Mouse (Mus musculus) gastrocnemius, adult 8-10 months (tissue): ENCODE data around the gene Gm4707. TPM values are rescaled to one million over a fixed set of nuclear protein-coding genes. Genes with fewer than 3 reads are reported as not detected.
"Not testable (repeated sequence)": the region's sequence is repeated elsewhere in the genome, so short reads cannot be mapped to it uniquely, and the experiment has no call there.

Experiments used
- DNase-seq, 2 experiments: peaks; one replicate each; pipeline ENCODE4 v3.0.0; 2022; ENCODE audit warnings: low spot score in 2 of 2
- total RNA-seq, 4 experiments: library from RNA; stranded (reverse); gene quantifications; 2 replicates each; pipeline ENCODE4 v1.2.4; 2022

Gm4707 gene
- 1 to 10 TPM in 1 of 4 experiments, under 1 TPM in 2, not detected in 1; 0.27 to 1.2 (median 0.86) TPM for total RNA-seq

- DNase-seq: no peak
Observed at GRCm38 (mm10) chr17:71459818-71460217, at the start of gene Gm4707. Gene Gm4707, minus strand, starts transcription at chr17:71459918.

DNA sequence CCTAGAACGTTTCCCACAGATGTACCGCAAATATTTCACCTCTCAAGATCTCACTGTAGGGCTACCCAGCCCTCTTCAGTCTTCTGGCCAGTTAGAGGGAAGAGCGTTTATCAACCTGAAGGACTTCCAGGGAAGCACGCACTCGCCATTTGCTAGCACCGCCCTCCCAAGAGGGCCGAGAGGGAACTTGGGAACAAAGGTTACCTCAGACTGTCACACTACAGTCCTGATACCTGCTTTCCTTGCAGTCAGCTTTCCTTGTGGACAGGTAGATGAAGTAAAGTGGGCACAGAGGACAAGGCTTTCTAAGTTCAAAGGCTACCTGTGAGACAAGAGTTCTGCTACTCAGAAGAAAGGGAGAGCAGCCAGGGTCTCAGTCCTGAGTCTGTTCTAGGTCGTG, 47.1 kb upstream of the Gm4707 start:
- no peak for DNase-seq

DNA sequence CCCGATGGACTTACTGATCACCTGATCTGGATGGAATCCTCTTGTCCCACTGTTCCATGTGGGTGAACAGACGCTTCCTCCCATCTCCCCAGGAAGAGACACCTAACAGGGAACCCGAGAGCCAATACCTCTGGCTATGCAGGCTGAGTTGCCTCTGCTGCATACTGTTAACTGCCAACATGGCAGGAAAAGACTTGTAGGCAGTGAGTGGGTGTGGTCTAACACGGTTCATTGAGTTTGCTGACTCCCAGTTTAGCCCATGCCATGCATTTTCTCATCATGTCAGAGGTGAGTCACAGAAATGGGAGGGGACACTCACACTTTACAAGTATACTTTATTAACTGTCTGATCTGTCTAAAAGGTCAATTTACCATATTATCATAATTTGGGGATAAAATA, 36.1 kb upstream of the Gm4707 start:
- no peak for DNase-seq

DNA sequence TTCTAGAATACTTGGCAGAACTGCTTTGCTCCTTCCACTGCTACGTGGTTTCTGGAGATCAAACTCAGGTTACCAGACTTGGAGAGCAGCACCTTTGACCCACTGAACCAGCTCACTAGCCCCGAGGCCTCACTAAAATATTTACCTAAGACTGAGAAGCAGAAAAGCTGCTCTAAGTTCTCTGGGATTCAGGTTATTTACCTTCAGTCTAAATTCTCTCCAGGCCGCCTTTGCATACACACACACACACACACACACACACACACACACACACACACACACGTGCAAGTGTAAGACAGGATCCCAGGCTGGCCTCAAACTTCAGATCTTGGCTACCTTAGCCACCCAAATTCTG, 31.6 kb upstream of the Gm4707 start:
- DNase-seq: no peak

DNA sequence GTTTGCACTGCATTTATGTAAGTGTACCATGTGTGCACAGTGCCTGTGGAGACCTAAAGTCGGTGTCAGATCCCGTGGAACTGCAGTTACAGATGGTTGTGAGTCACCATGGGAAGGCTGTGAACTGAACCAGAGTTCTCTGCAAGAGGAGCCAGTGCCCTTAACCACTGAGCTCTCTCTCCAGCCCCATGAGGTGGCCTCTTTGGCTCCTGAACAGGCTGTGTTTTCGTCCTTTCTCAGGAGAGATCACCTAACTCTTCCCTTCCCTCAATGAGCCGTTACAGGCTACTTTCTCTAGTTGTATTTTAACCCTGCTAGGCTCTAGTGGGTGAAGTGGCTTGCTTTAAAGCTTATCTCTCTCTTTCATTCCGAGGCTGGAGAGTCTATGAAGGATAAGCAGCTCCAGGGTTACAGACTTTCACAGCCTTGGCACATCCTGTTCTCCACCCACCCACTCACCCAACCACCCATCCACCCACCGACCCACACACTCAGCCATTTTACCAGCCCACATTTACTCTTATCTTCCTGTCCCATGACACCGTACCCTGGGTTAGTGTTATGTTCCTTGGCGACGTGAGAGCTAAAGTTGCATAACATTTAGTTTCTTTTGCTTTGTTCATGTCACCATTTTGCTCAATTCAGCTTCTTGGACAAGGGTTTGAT, 31.1 kb upstream of the Gm4707 start:
- DNase-seq: no peak

DNA sequence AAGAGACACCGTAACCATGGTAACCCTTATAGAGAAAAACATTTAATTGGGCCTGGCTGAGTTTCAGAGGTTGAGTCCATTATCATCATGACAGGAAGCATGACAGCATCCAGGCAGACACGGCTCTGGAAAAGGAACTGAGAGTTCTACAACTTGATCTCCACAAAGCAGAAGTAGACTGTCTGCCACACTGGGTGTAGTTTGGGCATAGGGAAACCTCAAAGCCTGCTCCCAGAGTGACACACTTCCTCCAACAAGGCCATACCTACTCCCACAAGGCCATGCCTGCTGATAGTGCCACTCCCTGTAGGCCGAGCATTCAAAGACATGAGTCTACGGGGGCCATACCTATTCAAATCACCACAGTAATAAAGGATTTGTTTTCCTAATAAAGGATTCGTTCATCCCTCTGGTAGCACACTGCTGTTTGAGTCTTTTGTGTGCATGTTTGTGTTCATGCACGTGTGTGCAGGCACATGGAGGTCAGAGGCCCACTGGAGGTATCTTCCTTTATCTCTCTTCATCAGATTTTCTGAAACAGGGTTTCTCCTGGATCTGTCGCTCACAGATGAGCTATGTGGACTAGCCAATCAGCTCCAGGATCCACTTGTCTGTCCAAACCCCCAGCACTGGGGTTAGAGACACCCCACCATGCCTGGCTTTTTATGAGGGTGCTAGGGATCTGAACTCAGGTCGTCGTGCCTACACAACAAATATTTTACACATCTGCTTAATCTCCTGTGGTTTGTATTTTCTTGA, 30.2 kb upstream of the Gm4707 start:
- no peak for DNase-seq

DNA sequence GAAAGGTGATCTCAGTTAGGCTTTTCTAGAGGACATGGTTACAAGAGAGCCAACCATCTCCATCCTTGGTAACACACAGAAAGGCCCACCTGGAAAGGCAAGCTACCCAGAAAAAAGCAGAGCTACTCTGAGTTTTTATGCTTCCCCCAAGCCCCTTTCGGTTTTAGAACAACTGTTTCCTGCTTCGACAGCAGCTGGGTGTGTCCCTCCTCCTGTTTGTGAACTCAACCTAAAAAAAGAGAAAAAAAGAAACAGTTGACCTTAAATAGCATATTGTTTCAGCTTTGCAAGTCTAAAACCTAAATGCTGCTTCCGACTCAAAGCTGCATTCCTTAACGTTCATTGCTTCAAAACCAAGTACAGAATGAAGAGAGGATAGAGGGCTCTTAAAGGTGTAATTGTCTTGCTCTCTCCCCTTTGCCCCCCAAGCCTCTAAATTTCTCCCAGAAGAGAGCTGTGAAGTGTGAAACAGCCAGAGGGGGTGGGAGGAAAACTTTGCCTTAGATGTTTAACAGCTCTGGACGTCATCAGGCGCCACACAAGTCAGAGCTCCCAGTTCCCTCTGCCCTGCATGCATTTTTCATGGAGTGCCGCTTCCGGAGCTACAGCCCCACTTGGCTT, 26.6 kb upstream of the Gm4707 start:
- no peak for DNase-seq

GRCm38 (mm10) chr17:71485791-71486230, 26.1 kb upstream of the Gm4707 start:
- DNase-seq: no peak

DNA sequence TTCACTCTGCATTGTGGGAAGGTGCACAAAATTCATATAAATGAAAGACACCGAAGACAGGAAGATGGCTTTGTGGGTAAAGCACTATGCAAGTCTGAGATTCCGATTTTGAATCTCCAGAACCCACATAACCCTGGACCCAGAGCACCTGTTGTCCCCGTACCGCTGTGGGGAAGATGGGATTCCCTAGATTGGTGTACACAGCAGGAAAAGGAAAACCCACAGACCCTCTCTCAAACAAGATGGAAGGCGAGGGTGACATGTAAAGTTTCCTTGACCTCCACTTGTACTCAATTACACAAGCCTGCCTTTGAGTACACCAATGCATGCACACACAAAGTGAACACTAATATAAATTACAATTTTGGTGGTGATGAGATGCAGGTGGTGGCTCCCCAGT, 25.0 kb upstream of the Gm4707 start:
- no peak for DNase-seq

GRCm38 (mm10) chr17:71483418-71484060, 23.8 kb upstream of the Gm4707 start:
- no peak for DNase-seq

- DNase-seq: no peak
Observed at GRCm38 (mm10) chr17:71479381-71479901, 19.7 kb upstream of the Gm4707 start.

DNA sequence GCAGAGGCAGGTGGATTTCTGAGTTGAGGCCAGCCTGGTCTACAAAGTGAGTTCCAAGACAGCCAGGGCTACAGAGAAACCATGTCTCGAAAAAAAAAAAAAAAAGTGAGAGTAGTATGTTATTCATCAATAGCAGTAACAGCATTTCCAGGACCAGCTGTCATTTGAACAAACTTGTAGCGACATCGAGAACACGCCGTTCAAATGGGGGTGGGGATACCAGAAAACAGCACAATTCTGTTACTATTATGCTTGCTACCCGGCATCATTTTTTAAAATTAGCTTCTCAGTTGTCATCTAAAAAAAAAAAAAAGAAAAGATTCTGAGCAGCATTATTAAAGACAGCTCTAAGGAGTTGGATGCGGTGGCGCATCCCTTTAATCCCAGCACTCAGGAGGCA, 17.8 kb upstream of the Gm4707 start:
- no peak for DNase-seq

- DNase-seq: no peak
Observed at GRCm38 (mm10) chr17:71476346-71477020, 16.8 kb upstream of the Gm4707 start.

GRCm38 (mm10) chr17:71475705-71476089, 16.0 kb upstream of the Gm4707 start:
- DNase-seq: peak; percentile 39 to 41

DNA sequence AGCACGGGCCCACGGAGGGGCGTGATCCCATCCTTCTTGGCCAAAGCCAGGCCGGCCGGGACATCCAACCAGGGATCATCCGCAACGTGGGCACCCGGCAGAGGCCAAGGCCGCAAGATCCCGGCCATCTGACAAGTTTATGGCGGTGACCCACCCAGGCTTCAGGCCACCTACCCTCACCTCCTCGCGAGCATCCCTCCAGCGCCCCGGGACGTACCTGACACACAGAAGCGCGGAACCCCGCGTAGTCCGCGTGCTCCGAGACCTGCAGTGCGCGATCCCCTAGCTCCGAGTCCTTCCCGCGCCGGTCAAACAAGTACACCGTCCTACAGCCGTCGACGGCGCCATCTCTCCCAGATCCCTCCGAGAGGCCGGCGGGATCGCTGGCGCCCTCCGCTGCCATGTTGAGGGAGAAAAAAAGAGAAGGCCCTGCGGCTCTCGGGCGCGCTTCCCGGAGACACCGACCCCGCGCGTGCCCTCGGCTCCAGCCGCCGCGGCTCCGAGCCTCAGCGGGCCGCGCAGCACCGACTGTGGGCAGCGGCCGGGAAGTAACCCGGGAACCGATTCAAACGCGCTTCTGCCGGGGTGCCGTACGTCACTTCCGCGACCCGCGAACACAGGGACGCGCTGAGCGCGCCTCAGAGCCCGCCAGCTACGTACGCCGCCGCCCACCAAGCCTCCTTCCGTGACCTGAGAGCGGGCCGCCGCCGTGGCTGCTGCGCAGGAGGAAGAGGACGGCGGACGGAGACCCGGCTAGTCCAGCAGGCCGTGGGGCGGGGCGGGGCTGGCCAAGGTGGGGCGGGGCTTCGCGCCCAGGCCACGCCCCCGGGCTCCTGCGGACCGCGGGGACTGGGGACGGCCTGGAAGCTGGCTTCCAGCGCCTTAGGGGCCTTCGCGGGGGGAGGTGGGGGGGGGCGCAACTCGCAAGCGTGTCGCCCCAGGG, 15.3 kb upstream of the Gm4707 start, which contains the start of gene Smchd1:
Gene Smchd1 (minus strand): TSS at position 582 of the 943 bp plus-strand sequence.
- DNase-seq: peak; percentile 84 to 92

- DNase-seq: no peak
Observed at GRCm38 (mm10) chr17:71474128-71474527, 14.4 kb upstream of the Gm4707 start.

GRCm38 (mm10) chr17:71471261-71471660, 11.5 kb upstream of the Gm4707 start:
- DNase-seq: no peak

GRCm38 (mm10) chr17:71460312-71460711, 594 bp upstream of the Gm4707 start:
- DNase-seq: no peak

DNA sequence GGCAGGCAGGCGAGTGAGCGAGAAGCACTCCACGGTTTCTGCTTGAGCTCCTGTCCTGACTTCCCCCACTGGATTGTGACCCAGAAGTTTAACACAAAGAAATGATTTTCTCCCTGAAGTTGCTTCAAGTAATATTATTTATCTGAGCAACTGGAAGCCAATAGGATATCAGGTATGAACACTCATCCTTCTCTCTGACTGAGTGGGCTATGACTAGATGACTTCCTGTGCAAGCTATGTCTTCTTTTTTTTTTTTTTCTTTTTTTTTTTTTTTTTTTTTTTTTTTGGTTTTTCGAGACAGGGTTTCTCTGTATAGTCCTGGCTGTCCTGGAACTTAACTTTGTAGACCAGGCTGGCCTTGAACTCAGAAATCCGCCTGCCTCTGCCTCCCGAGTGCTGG, 2.4 kb downstream of the Gm4707 start:
- not testable (repeated sequence) for DNase-seq

DNA sequence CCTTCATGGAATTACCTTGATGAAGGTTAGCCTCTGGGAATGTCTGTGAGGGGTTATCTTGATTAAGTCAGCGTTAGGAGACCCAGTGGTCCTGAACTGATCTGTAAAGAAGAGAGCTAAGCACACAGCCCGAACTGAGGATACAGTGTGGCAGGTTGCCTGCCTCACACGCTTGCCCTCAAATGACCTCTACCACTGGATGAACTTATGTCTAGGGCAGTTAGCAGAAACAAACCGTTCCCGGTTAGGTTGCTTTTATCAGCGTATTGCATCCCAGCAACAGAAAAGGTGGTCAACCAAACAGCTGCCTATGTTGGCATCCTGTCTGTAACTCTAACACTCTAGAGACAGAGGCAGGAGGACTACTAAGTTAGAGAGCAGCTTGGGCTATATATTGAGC, 14.5 kb downstream of the Gm4707 start:
- DNase-seq: no peak
